Mouse (Mus musculus): ENCODE data around the gene Ckm. TPM values are rescaled to one million over a fixed set of nuclear protein-coding genes. Genes with fewer than 3 reads are reported as not detected.
A peak's percentile ranks its signal among the peaks of the same experiment; 100 is the strongest.

The Ckm gene
- polyA plus RNA-seq, 1 experiment from 2014 or later = not detected

DNA sequence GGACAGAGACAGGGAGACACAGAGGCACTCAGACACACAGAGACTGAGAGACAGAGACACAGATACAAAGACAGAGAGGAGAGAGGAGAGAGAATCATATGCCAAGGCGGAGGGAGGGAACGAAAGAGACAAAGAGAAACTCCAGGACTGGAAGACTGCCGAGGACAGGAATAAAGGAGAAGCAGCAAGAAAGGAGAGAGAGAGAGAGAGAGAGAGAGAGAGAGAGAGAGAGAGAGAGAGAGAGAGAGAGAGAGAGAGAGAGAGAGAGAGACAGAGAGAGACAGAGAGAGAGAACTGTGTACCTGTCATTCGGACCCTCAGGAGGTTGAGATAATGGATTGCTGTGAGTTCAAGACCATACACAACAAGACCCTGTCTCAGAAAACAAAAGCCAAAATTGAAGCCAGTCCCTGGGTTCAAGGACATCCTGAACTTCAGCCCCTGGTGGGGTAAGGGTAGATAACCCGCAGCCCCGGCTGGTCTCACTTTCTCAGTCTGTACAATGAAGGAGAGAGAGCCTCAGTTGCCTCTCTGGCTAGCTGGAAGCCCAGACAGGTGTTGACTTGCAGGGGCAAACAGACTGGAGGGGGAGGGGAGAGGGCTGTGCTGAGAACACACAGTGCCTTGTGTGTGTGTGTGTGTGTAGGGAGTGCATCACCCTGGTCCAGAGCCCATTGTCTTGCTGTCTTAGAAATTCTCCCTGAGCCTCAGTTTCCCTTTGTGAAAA lies 54.7 kb downstream of the Ckm start:
- DNase-seq (ENCODE audit: low spot score) (no peak), ATAC-seq (replicated peaks; ENCODE audit: low FRiP score) (no peak)
- peak overlapping the region; percentile 97 for H3K4me3 ChIP-seq (ENCODE audit: low read depth, low read length)
- H3K4me2 ChIP-seq (ENCODE audit: low read depth, low read length, severe bottlenecking) = peak overlapping the region; percentile 98
- H3K4me1 ChIP-seq (replicated peaks; ENCODE audit: control insufficient read depth, insufficient read depth, low read length) = no peaks in the 10 kb centered on the region; the same call in 1 of the 2 replicates
- no peaks in the 10 kb centered on the region for H3K9me3 ChIP-seq (ENCODE audit: control insufficient read depth, low read length)
- H3K36me3 ChIP-seq (ENCODE audit: control insufficient read depth, insufficient read depth, low read length) = no peaks in the 10 kb centered on the region; the same call in 1 of the 2 replicates
- peak overlapping the region; percentile 66 for H3K27ac ChIP-seq (ENCODE audit: low read depth, low read length)
- no peaks in the 10 kb centered on the region for H3K27me3 ChIP-seq (ENCODE audit: control insufficient read depth, insufficient read depth, low read length)
- peak overlapping the region; percentile 91 for H3K9ac ChIP-seq (ENCODE audit: low read length)
- 36% methylated on average over 6 of the region's 6 CpGs for WGBS

DNA sequence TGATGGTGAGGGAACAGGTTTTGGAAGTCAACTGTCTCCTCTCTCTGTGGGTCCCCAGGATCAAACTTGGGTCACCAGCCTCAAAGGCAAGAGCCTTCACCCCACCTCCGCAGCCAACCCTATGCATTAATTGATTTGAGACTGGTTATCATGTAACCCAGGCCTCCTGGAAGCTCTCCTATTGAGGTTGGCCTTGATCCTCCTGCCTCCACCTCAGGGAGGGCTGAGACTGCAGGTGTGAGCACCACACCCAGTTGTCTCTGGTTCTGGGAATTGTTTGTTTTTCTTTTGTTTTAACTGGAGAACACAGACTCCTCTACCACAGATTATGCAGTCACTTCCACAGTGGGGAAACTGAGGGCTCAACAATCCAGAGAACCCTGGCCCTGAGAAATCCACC lies 55.9 kb downstream of the Ckm start:
- Histone ChIP-seq H3K9me3 (ENCODE audit: control insufficient read depth, low read length) (no peaks in the 10 kb centered on the region), H3K4me3 (ENCODE audit: low read depth, low read length) (no peak overlapping the region), H3K27me3 (ENCODE audit: control insufficient read depth, insufficient read depth, low read length) (no peaks in the 10 kb centered on the region; the same call in 1 of the 2 replicates), H3K27ac (ENCODE audit: low read depth, low read length) (no peak overlapping the region), H3K36me3 (ENCODE audit: control insufficient read depth, insufficient read depth, low read length) (no peaks in the 10 kb centered on the region; the same call in 1 of the 2 replicates), H3K4me2 (ENCODE audit: low read depth, low read length, severe bottlenecking) (no peak overlapping the region), H3K4me1 (replicated peaks; ENCODE audit: control insufficient read depth, insufficient read depth, low read length) (no peaks in the 10 kb centered on the region; the same call in 1 of the 2 replicates), H3K9ac (ENCODE audit: low read length) (no peak overlapping the region)
- DNase-seq (ENCODE audit: low spot score) = no peak
- 85% methylated on average over 1 of the region's 1 CpGs for WGBS
- ATAC-seq (replicated peaks; ENCODE audit: low FRiP score) = no peak

DNA sequence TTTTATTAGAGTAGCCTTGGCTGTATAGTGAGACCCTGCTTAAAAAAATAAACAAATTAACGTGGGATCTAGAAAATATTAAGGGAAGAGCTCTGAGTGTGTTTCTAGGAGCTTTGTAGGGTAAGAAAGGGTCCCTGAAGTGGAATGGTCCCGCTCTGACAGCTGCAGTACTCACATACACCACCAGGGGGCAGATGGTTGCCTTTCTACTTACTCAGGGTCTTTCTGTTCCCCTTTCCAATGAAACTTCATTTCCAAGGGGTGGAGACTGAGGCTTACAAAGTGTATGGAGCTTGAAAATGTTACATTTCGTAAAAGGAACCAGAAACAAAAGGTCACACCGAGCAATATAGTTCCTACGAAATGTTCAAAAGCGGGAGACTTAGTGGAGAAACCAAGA lies 56.9 kb downstream of the Ckm start:
- no peak for ATAC-seq (replicated peaks; ENCODE audit: low FRiP score)

DNA sequence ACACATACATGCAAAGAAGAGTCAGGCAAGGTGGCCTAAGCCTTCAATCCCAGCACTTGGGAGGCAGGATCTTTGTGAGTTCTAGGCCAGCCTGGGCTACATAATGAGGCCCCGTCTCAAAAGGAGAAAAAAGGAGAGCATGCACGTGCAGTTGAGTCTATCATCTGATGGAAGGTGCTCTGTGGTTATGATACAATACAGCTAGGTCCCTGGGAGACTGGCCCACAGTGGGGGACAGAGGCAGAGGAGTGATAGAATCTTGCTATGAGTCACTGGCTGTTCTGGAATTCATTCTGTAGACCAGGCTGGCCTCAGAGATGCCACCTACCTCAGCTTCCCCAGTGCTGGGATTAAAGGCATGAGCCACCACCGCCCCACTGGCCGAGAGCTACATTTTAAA lies 57.9 kb downstream of the Ckm start:
- Histone ChIP-seq H3K9me3 (ENCODE audit: control insufficient read depth, low read length) (no peaks in the 10 kb centered on the region), H3K36me3 (ENCODE audit: control insufficient read depth, insufficient read depth, low read length) (no peaks in the 10 kb centered on the region), H3K27me3 (ENCODE audit: control insufficient read depth, insufficient read depth, low read length) (peaks cover 5% of the 10 kb centered on the region; the same call in 1 of the 2 replicates), H3K4me1 (replicated peaks; ENCODE audit: control insufficient read depth, insufficient read depth, low read length) (no peaks in the 10 kb centered on the region; the same call in 1 of the 2 replicates), H3K4me2 (ENCODE audit: low read depth, low read length, severe bottlenecking) (no peak overlapping the region), H3K9ac (ENCODE audit: low read length) (no peak overlapping the region), H3K4me3 (ENCODE audit: low read depth, low read length) (no peak overlapping the region), H3K27ac (ENCODE audit: low read depth, low read length) (no peak overlapping the region)
- WGBS = 58% methylated on average over 4 of the region's 4 CpGs
- no peak for ATAC-seq (replicated peaks; ENCODE audit: low FRiP score)
- DNase-seq (ENCODE audit: low spot score) = no peak

More for the DNA sequence above, 56.9 kb downstream of the Ckm start:
- H3K4me2 ChIP-seq (ENCODE audit: low read depth, low read length, severe bottlenecking) = no peak overlapping the region
- H3K27ac ChIP-seq (ENCODE audit: low read depth, low read length) = no peak overlapping the region
- H3K27me3 ChIP-seq (ENCODE audit: control insufficient read depth, insufficient read depth, low read length) = peaks cover 2% of the 10 kb centered on the region; the same call in 1 of the 2 replicates
- no peak overlapping the region for H3K4me3 ChIP-seq (ENCODE audit: low read depth, low read length)
- 6% methylated on average over 6 of the region's 6 CpGs for WGBS
- DNase-seq (ENCODE audit: low spot score) = peak; percentile 92
- no peaks in the 10 kb centered on the region for H3K9me3 ChIP-seq (ENCODE audit: control insufficient read depth, low read length)
- H3K36me3 ChIP-seq (ENCODE audit: control insufficient read depth, insufficient read depth, low read length) = no peaks in the 10 kb centered on the region
- H3K4me1 ChIP-seq (replicated peaks; ENCODE audit: control insufficient read depth, insufficient read depth, low read length) = no peaks in the 10 kb centered on the region; the same call in 1 of the 2 replicates
- H3K9ac ChIP-seq (ENCODE audit: low read length) = no peak overlapping the region

DNA sequence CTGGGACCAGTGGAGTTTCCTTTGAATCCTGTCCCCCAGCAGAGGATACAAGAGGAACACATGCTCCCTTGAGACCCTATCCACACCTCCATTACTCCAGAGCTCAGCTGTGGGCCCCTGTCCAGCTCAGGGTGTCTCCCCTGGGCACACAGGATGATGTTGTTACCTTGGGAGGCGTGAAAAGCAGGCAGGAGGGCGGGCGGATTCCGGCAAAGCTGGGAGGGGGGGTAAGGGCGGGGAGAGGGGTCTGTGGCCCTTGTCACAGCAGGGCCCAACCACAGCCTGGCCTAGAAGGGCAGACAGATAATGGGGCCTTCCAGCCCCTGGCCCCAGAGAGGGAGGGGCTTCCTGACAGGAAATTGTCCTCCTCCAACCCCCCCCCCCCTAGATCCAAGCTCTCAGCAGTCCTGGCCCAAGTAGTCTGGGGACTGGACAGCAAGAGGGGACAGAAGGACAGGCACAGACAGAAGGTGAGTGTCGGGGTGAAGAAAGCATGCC lies 58.4 kb downstream of the Ckm start, which contains the start of gene Exoc3l2:
TSS of gene Exoc3l2 (plus strand) at position 448 of the 498 bp plus-strand sequence.
- Histone ChIP-seq H3K4me1 (replicated peaks; ENCODE audit: control insufficient read depth, insufficient read depth, low read length) (no peaks in the 10 kb centered on the region), H3K9me3 (ENCODE audit: control insufficient read depth, low read length) (no peaks in the 10 kb centered on the region), H3K4me2 (ENCODE audit: low read depth, low read length, severe bottlenecking) (no peak within 1 kb of the TSS), H3K36me3 (ENCODE audit: control insufficient read depth, insufficient read depth, low read length) (no peaks in the 10 kb centered on the region), H3K4me3 (ENCODE audit: low read depth, low read length) (no peak within 1 kb of the TSS), H3K9ac (ENCODE audit: low read length) (no peak within 1 kb of the TSS), H3K27me3 (ENCODE audit: control insufficient read depth, insufficient read depth, low read length) (peaks cover 6% of the 10 kb centered on the region; the same call in 1 of the 2 replicates), H3K27ac (ENCODE audit: low read depth, low read length) (no peak within 1 kb of the TSS)
- ATAC-seq (replicated peaks; ENCODE audit: low FRiP score) (no peak), DNase-seq (ENCODE audit: low spot score) (no peak)
- WGBS = 20% methylated on average over 6 of the region's 6 CpGs

DNA sequence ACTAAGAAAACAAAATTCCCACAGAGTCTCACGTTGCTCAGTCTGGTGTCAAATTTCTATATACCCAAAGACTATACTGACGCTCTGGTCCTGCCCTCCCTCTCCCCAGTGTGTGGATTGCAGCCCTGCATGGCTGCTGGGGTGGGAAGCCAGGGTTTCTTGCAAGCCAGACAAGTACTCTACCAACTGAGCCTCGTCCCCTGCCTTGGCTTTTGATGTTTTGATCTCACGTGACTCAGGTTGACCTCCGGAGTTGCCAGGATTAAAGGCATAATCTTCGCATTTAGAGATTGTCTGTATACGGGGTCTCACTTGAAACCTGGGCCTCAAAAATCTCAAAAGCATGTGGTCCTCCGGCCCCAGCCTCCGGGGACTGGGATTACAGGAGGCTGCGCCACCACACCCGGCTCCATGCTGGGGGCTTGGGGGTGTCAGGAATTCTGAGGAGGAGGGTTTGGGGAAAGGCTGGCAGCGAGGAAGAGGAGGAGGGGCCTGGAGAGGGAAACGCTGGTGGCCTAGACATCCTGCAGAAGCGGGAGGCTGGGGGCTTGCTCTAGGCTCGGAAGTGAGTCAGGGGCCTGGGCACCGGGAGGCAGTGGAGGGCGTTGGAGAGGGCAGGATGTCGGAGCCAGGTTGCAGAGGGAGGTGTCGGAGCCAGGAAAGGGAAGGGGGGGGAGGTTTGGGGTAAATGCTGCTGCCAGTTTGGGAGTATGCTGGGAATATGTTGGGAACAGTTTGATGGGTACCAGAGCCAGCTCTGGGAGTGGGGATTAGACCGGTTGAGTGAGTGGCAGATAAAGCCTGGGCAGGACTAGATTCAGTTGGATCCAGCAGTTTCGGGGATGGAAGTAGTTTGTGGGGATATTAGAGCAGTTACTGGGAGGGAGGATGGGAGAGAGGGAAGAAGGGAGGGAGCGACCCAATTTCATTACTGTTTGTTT lies 60.1 kb downstream of the Ckm start:
- H3K27me3 ChIP-seq (ENCODE audit: control insufficient read depth, insufficient read depth, low read length) = peaks cover 13% of the 10 kb centered on the region
- H3K36me3 ChIP-seq (ENCODE audit: control insufficient read depth, insufficient read depth, low read length) = no peaks in the 10 kb centered on the region
- DNase-seq (ENCODE audit: low spot score) (no peak), ATAC-seq (replicated peaks; ENCODE audit: low FRiP score) (no peak)
- no peak overlapping the region for H3K27ac ChIP-seq (ENCODE audit: low read depth, low read length)
- 6% methylated on average over 22 of the region's 22 CpGs for WGBS
- no peaks in the 10 kb centered on the region for H3K9me3 ChIP-seq (ENCODE audit: control insufficient read depth, low read length)
- H3K4me3 ChIP-seq (ENCODE audit: low read depth, low read length) = no peak overlapping the region
- H3K9ac ChIP-seq (ENCODE audit: low read length) = peak overlapping the region; percentile 16; the same call in 1 of the 2 replicates
- H3K4me2 ChIP-seq (ENCODE audit: low read depth, low read length, severe bottlenecking) = peak overlapping the region; percentile 5; the same call in 1 of the 2 replicates
- no peaks in the 10 kb centered on the region for H3K4me1 ChIP-seq (replicated peaks; ENCODE audit: control insufficient read depth, insufficient read depth, low read length)

DNA sequence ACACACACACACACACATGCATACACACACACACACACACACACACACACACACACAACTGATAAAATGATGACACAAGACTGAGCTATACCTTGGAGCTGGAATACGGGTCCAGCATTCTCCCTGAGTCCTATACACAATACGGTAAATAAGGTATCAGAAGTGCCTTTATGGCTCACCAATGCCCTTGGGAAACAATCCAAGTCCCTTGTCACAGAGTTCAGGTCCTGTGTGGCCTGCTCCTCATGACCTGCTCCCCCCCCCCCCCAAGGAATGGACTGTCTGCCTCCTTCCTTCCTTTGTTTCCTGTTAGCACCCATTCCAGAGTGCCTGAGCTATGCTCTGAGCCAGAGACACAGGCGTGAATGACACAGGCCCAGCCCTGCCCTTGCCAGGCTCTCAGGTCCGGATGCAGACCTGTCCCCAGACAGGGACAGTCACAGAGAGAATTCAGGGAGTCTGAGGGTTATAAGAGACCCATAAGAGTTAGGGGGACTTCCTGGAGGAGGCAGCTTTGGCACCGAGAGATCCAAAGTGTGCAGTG lies 62.1 kb downstream of the Ckm start:
- Histone ChIP-seq H3K27me3 (ENCODE audit: control insufficient read depth, insufficient read depth, low read length) (peaks cover 30% of the 10 kb centered on the region), H3K4me2 (ENCODE audit: low read depth, low read length, severe bottlenecking) (no peak overlapping the region), H3K36me3 (ENCODE audit: control insufficient read depth, insufficient read depth, low read length) (no peaks in the 10 kb centered on the region), H3K9ac (ENCODE audit: low read length) (no peak overlapping the region), H3K4me1 (replicated peaks; ENCODE audit: control insufficient read depth, insufficient read depth, low read length) (no peaks in the 10 kb centered on the region), H3K9me3 (ENCODE audit: control insufficient read depth, low read length) (no peaks in the 10 kb centered on the region), H3K27ac (ENCODE audit: low read depth, low read length) (no peak overlapping the region), H3K4me3 (ENCODE audit: low read depth, low read length) (no peak overlapping the region)
- ATAC-seq (replicated peaks; ENCODE audit: low FRiP score) (no peak), DNase-seq (ENCODE audit: low spot score) (no peak)
- 73% methylated on average over 5 of the region's 5 CpGs for WGBS

DNA sequence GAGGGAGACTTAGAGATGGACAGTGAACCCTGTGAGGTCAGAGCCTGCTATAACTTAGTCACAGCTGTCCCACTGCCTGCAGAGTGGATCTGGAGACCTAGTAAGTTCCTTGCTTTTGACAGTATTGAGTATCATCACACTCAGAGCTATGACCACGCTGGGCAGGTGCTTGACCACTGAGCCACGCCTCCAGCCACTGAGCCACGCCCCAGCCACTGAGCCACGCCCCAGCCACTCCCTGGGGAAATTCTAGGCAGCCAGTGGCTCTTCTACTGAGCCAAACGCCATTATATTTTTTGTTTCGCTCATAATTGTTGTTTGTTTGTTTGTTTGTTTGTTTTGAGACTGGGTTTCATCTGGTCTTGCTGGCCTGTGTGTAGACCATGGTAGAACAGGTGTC lies 63.1 kb downstream of the Ckm start:
- WGBS = 43% methylated on average over 6 of the region's 6 CpGs
- no peak overlapping the region for H3K27ac ChIP-seq (ENCODE audit: low read depth, low read length)
- DNase-seq (ENCODE audit: low spot score) = no peak
- no peak overlapping the region for H3K4me3 ChIP-seq (ENCODE audit: low read depth, low read length)
- peaks cover 39% of the 10 kb centered on the region for H3K27me3 ChIP-seq (ENCODE audit: control insufficient read depth, insufficient read depth, low read length)
- no peaks in the 10 kb centered on the region for H3K4me1 ChIP-seq (replicated peaks; ENCODE audit: control insufficient read depth, insufficient read depth, low read length)
- no peak overlapping the region for H3K9ac ChIP-seq (ENCODE audit: low read length)
- ATAC-seq (replicated peaks; ENCODE audit: low FRiP score) = no peak
- H3K4me2 ChIP-seq (ENCODE audit: low read depth, low read length, severe bottlenecking) = no peak overlapping the region
- no peaks in the 10 kb centered on the region for H3K9me3 ChIP-seq (ENCODE audit: control insufficient read depth, low read length)
- no peaks in the 10 kb centered on the region for H3K36me3 ChIP-seq (ENCODE audit: control insufficient read depth, insufficient read depth, low read length)

All from forebrain, embryonic 11.5 days (tissue).